Mouse (Mus musculus): Measurements from ENCODE around the gene Rfc1.
A peak's percentile ranks its signal among the peaks of the same experiment; 100 is the strongest.
"Not testable (repeated sequence)": the region's sequence is repeated elsewhere in the genome, so short reads cannot be mapped to it uniquely, and the experiment has no call there.

Rfc1 gene

GRCm38 (mm10) chr5:65299623-65300022 is 35.8 kb downstream of the Rfc1 start:
- DNase-seq (ENCODE audit: low spot score): not testable (repeated sequence)

GRCm38 (mm10) chr5:65298167-65298950 is 37.1 kb downstream of the Rfc1 start:
- no peak for DNase-seq (ENCODE audit: low spot score)

GRCm38 (mm10) chr5:65294270-65294669 is 41.2 kb downstream of the Rfc1 start:
- no peak for DNase-seq (ENCODE audit: low spot score)

- no peak for DNase-seq (ENCODE audit: low spot score)
Observed at GRCm38 (mm10) chr5:65293627-65294026, 41.8 kb downstream of the Rfc1 start.

- not testable (repeated sequence) for DNase-seq (ENCODE audit: low spot score)
Observed at GRCm38 (mm10) chr5:65289009-65289408, 46.5 kb downstream of the Rfc1 start.

- DNase-seq (ENCODE audit: low spot score): no peak
Observed at GRCm38 (mm10) chr5:65287751-65288701, 47.4 kb downstream of the Rfc1 start.

- no peak for DNase-seq (ENCODE audit: low spot score)
Observed at GRCm38 (mm10) chr5:65284171-65284570, 51.3 kb downstream of the Rfc1 start.

- no peak for DNase-seq (ENCODE audit: low spot score)
Observed at GRCm38 (mm10) chr5:65281216-65281615, 54.3 kb downstream of the Rfc1 start.

GRCm38 (mm10) chr5:65279133-65279651 is 56.3 kb downstream of the Rfc1 start:
- no peak for DNase-seq (ENCODE audit: low spot score)

- DNase-seq (ENCODE audit: low spot score): no peak
Observed at GRCm38 (mm10) chr5:65273966-65274365, 61.5 kb downstream of the Rfc1 start.

GRCm38 (mm10) chr5:65257910-65258505 is 77.5 kb downstream of the Rfc1 start:
- DNase-seq (ENCODE audit: low spot score): no peak

GRCm38 (mm10) chr5:65250185-65250855 is 85.2 kb downstream of the Rfc1 start:
- no peak for DNase-seq (ENCODE audit: low spot score)

- no peak for DNase-seq (ENCODE audit: low spot score)
Observed at GRCm38 (mm10) chr5:65247296-65247695, 88.2 kb downstream of the Rfc1 start.

GRCm38 (mm10) chr5:65242740-65243139 is 92.7 kb downstream of the Rfc1 start:
- peak; percentile 10 for DNase-seq (ENCODE audit: low spot score)

- DNase-seq (ENCODE audit: low spot score): no peak
Observed at GRCm38 (mm10) chr5:65231289-65232003, 104.0 kb downstream of the Rfc1 start.

- DNase-seq (ENCODE audit: low spot score): no peak
Observed at GRCm38 (mm10) chr5:65224056-65224455, 111.4 kb downstream of the Rfc1 start.

GRCm38 (mm10) chr5:65221037-65221436 is 114.4 kb downstream of the Rfc1 start:
- DNase-seq (ENCODE audit: low spot score): no peak

- DNase-seq (ENCODE audit: low spot score): no peak
Observed at GRCm38 (mm10) chr5:65217305-65218269, 117.9 kb downstream of the Rfc1 start.

GRCm38 (mm10) chr5:65213321-65213720 is 122.1 kb downstream of the Rfc1 start:
- DNase-seq (ENCODE audit: low spot score): peak; percentile 5

Measured in yolk sac, embryonic 10.5 days (tissue).